Mouse (Mus musculus): ENCODE data around the gene Gm42372.
A peak's percentile ranks its signal among the peaks of the same experiment; 100 is the strongest.

The Gm42372 gene

DNA sequence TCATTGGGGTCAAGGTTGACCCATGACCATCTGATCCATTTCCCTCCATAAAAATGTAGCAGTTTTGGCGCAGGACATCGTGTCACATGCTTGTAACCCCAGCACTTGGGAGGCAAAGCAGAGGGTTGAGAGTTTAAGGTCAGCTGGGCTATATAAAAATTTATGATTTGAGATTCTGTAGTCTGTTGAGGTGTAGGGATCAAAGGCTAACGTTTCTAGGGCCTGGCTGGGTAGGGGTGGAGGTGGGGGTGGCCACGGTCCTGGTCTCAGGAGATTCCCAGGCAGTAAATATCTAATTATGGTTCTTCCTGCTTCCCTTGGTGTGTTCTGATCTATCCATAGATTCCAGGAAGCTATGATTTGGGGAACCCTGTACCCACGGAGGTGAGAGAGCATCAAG lies 21.2 kb upstream of the Gm42372 start:
- DNase-seq (ENCODE audit: low spot score): no peak

GRCm38 (mm10) chr7:16968414-16968813 lies 14.5 kb upstream of the Gm42372 start:
- no peak for DNase-seq (ENCODE audit: low spot score)

- no peak for DNase-seq (ENCODE audit: low spot score)
Observed at GRCm38 (mm10) chr7:16971160-16971559, 11.7 kb upstream of the Gm42372 start.

- no peak for DNase-seq (ENCODE audit: low spot score)
Observed at GRCm38 (mm10) chr7:16974018-16974417, 8.9 kb upstream of the Gm42372 start.

DNA sequence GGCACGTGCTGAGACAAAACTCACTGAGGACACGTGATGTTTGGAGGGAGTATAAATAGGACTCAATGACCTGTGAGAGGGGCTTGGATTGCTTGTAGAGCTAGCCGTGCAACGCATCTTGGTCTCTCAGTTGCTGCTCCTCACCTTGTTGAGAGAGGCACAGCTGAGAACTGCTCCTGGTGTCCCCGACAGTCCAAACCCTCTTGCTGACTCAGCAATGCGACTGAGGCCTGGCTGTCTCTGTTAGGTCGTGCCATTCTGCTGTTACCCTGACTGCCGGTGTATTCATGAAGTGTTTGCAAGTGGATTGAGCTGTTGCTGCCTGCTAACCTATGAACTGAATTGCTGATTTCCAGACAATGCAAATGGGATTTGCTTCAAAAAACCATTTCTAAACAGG lies 6.6 kb upstream of the Gm42372 start:
- DNase-seq (ENCODE audit: low spot score): no peak

- no peak for DNase-seq (ENCODE audit: low spot score)
Observed at GRCm38 (mm10) chr7:16978173-16978572, 4.7 kb upstream of the Gm42372 start.

GRCm38 (mm10) chr7:16978593-16978992 lies 4.3 kb upstream of the Gm42372 start:
- DNase-seq (ENCODE audit: low spot score): no peak

DNA sequence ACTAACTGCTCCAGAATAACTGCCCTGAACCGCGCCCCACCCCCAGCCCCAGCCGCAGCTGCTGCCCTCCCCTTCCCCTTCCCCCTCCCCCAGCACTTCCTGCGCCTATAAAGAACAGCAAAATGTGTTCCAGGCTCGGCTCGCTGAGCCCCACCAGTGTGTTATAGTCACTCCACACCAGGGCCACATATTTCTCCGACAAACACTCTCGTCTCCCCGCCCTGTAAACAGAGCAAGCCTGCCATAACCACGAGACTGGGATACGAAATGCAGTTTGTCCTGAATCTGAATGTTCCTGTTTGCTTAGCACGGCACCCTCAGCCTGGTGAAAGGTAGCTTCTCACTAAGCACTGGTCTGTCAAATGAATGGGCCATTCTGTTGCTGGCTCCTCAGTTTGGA lies 2.5 kb upstream of the Gm42372 start:
- DNase-seq (ENCODE audit: low spot score): no peak

GRCm38 (mm10) chr7:16987541-16988149 lies 4.8 kb downstream of the Gm42372 start:
- no peak for DNase-seq (ENCODE audit: low spot score)

- DNase-seq (ENCODE audit: low spot score): no peak
Observed at GRCm38 (mm10) chr7:16988405-16988804, 5.5 kb downstream of the Gm42372 start.

DNA sequence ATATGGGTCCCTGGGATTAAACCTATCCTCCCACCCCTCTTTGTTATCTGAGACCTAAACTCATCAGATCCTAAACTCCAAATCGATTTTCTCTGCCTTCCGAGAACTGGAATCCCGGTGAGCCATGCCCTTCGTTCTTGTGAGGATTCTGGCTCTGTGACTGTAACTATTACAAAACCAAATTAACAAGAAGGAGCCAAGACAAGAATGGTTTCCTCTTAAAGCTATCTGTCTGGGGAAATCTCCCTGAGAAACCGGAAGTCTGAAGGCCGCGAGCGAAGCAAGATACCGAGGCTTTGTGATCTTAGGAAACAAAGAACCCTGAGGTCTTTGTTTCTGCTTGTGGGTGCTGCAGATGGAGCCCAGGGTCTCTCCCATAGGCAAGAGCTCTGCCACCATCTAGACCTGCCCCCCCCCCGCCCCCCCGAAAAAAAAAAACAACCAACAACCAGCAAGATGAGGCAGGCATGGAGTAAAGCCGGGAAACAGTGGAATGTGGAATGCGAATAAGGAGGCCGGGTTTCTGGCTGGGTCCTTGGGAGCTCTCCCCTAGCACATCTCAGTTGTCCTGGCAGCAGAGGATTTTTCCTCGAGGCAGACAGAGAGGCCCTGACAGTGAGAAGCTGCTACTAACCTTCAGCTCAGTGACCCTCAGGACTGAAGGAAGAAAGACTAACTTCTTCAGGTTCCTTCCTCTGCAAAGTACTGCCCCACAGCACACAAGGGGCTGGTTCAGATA lies 7.3 kb downstream of the Gm42372 start:
- no peak for DNase-seq (ENCODE audit: low spot score)

GRCm38 (mm10) chr7:16991681-16992450 lies 9.0 kb downstream of the Gm42372 start:
- no peak for DNase-seq (ENCODE audit: low spot score)

DNA sequence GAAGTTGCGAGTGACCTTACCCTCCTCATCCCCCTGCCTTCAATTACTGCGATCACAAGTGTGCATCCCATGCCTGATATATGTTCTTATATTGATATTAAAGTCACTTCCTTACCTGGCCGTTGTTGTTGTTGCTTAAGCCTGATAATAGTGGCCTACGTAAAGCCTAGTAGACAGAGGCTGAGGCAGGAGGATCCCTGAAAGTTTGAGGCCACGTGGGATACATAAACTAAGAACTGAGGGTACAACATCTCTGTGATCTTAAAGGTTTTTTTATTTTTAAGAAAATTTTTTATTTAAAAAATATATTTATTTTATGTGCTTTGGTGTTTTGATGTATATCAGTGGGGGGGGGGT lies 9.5 kb downstream of the Gm42372 start, which contains the start of gene Ccdc8:
Gene Ccdc8 (plus strand): TSS at position 258 of the 357 bp plus-strand sequence.
- DNase-seq (ENCODE audit: low spot score): no peak

GRCm38 (mm10) chr7:16993651-16994399 lies 10.9 kb downstream of the Gm42372 start:
- no peak for DNase-seq (ENCODE audit: low spot score)

DNA sequence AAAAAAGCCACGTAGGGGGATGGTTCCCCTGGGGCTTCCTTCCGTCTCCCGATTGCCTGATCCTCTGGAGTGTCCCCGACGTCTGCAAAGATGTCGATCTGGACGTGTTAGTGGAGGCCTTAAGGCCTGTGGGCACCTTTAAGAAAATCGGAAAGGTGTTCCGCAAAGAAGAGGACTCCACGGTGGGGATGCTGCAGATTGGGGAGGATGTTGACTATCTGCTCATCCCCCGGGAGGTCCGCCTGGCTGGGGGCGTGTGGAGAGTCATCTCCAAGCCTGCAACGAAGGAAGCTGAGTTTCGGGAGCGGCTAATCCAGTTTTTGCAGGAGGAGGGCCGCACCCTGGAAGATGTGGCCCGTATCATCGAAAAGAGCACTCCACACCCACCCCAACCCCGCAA lies 11.5 kb downstream of the Gm42372 start:
- no peak for DNase-seq (ENCODE audit: low spot score)

GRCm38 (mm10) chr7:16995345-16995744 lies 12.5 kb downstream of the Gm42372 start:
- no peak for DNase-seq (ENCODE audit: low spot score)

- DNase-seq (ENCODE audit: low spot score): peak; percentile 29
Observed at GRCm38 (mm10) chr7:16999233-16999632, 16.3 kb downstream of the Gm42372 start.

GRCm38 (mm10) chr7:16999650-17000049 lies 16.8 kb downstream of the Gm42372 start:
- DNase-seq (ENCODE audit: low spot score): peak; percentile 78

- peak; percentile 73 for DNase-seq (ENCODE audit: low spot score)
Observed at GRCm38 (mm10) chr7:17002375-17003195, 19.7 kb downstream of the Gm42372 start.

DNA sequence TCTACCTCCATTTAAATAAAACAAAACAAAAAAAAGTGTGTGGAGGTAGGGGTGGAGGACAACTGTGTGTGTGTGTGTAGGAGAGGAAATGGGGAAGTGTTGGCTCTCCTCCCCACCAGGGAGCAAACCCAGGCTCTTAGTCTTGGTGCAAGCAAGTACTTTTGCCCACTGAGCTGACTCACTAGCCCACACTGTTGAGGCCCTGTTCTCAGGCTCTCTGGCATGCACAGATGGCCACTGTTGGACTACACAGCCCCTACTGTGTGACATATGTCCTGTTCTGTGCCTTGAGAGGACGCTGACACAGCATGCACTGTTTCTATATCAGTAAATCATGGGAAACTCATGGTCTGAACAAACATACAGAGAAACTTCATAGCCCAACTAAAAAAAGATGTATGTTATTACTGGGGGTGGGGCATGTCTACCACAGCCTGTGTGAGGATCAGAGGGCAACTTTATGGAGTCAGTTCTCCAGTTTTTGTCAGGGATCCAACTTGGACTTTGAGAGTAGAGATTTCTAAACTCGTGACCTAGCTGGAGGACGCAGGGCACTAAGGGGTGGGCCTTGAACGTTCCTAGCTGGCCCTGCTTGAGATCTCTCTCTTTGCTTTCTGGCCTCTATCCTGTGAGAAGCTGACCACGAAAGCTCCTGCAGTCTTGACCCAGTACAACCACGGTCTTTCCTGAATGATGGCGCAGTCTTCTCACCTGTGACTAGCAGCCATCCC lies 20.5 kb downstream of the Gm42372 start:
- no peak for DNase-seq (ENCODE audit: low spot score)

- DNase-seq (ENCODE audit: low spot score): no peak
Observed at GRCm38 (mm10) chr7:17004716-17005115, 21.8 kb downstream of the Gm42372 start.
